10 mouse cellular contexts compared by ENCODE assay signal in the genomic region with DNA sequence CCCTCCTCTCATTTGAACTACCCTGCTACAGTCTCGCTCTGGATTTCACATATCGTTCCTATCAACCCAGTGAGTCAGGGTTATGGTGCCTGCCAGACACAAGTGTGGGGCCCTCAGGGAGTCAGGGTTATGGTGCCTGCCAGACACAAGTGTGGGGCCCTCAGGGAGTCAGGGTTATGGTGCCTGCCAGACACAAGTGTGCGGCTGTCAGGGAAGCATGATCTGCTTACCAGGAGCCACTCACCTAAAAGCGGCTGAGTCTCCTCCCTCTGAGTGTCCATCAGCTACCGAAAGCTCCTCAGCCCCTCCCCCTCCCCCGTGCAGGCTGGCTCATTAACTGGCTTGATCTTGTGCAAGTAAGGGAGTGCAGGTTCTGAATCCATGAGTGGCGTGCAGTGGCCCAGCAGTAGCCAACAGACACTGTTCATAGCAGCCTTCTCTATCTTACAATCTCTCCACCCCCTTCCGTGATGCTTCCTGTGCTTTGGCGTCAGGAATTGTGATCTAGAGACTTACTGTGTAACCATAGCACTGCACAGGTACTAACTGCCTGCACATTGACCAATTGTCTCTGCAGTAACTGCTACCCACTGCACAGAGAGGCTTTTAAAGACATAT. TPM values are rescaled to one million over a fixed set of nuclear protein-coding genes. Genes with fewer than 3 reads are reported as not detected.
DNase-seq lines count a peak whose midpoint lies in the region; ATAC-seq and TF ChIP-seq lines count a peak whose summit lies in the region.
"Had no signal": no experiment of that assay in that cellular context is flagged by ENCODE, and none has a peak within 500 bp of the region (broad histone marks: within the 10 kb centered on the region; RNA-seq: fewer than 3 reads in every experiment).

No protein-coding gene starts in this region.

- no peak overlapping the region for H3K4me2 ChIP-seq in heart, embryonic 11.5 days
- H3K4me2 ChIP-seq in hindbrain, embryonic 11.5 days (replicated peaks; ENCODE audit: low read depth, low read length), result no peak overlapping the region
- H3K4me2 ChIP-seq in midbrain, embryonic 14.5 days (ENCODE audit: low read length), result no peak overlapping the region

- no peaks in the 10 kb centered on the region for H3K4me1 ChIP-seq in heart, embryonic 11.5 days (ENCODE audit: control insufficient read depth, insufficient read depth, low read length)
- no peaks in the 10 kb centered on the region for H3K4me1 ChIP-seq in hindbrain, embryonic 11.5 days (replicated peaks; ENCODE audit: control insufficient read depth, insufficient read depth, low read length)
- H3K4me1 ChIP-seq in midbrain, embryonic 14.5 days (ENCODE audit: control insufficient read depth, insufficient read depth, low read length), result peaks cover 13% of the 10 kb centered on the region
- no peaks in the 10 kb centered on the region for H3K4me1 ChIP-seq in thymus, adult 2 months (replicated peaks; ENCODE audit: control insufficient read depth, insufficient read depth, low read length)

- H3K9me3 ChIP-seq in heart, embryonic 11.5 days (replicated peaks; ENCODE audit: control insufficient read depth, low read length), result no peaks in the 10 kb centered on the region
- H3K9me3 ChIP-seq in hindbrain, embryonic 11.5 days (ENCODE audit: control insufficient read depth, low read length), result no peaks in the 10 kb centered on the region
- H3K9me3 ChIP-seq in midbrain, embryonic 14.5 days (ENCODE audit: control insufficient read depth, low read length), result no peaks in the 10 kb centered on the region

- 48% methylated on average over 9 of the region's 9 CpGs for WGBS in heart, embryonic 11.5 days (ENCODE audit: insufficient replicate concordance)
- 63% methylated on average over 9 of the region's 9 CpGs for WGBS in hindbrain, embryonic 11.5 days
- 47% methylated on average over 9 of the region's 9 CpGs for WGBS in midbrain, embryonic 14.5 days
- WGBS in thymus, adult 2 months, result 71% methylated on average over 9 of the region's 9 CpGs

- DNase-seq in heart, adult 11 months, result no peak
- DNase-seq in Patski (ENCODE audit: low read depth, low spot score), result peak; percentile 28
- peak; percentile 29 for DNase-seq in hindbrain, embryonic 11.5 days (ENCODE audit: low spot score)
- DNase-seq in midbrain, embryonic 14.5 days, result peak; percentile 47
- no peak for DNase-seq in thymus, adult 2 months
- no peak for DNase-seq in spleen, postnatal 4 days (ENCODE audit: low spot score in 2 of 2)

- H3K27me3 ChIP-seq in heart, embryonic 11.5 days (ENCODE audit: control insufficient read depth, insufficient read depth, low read length), result no peaks in the 10 kb centered on the region
- no peaks in the 10 kb centered on the region for H3K27me3 ChIP-seq in Patski
- no peaks in the 10 kb centered on the region for H3K27me3 ChIP-seq in hindbrain, embryonic 11.5 days (ENCODE audit: control insufficient read depth, insufficient read depth, low read length)
- no peaks in the 10 kb centered on the region for H3K27me3 ChIP-seq in midbrain, embryonic 14.5 days (ENCODE audit: control insufficient read depth, insufficient read depth, low read length)
- no peaks in the 10 kb centered on the region for H3K27me3 ChIP-seq in thymus, adult 2 months (ENCODE audit: control insufficient read depth, insufficient read depth, low read length)

- in situ Hi-C loops in Patski (cut with MboI; ENCODE audit: low pct_unique_long_range_greater_than_20kb), result no loop called here

- no peaks in the 10 kb centered on the region for H3K36me3 ChIP-seq in heart, embryonic 11.5 days (ENCODE audit: control insufficient read depth, insufficient read depth, low read length)
- no peaks in the 10 kb centered on the region for H3K36me3 ChIP-seq in hindbrain, embryonic 11.5 days (ENCODE audit: control insufficient read depth, insufficient read depth, low read length)
- H3K36me3 ChIP-seq in midbrain, embryonic 14.5 days (ENCODE audit: control insufficient read depth, insufficient read depth, low read length), result 0 out of 2 replicates have a peak, but pooled peaks cover 3% of the 10 kb centered on the region
- H3K36me3 ChIP-seq in thymus, adult 2 months (ENCODE audit: control insufficient read depth, insufficient read depth, low read length), result no peaks in the 10 kb centered on the region

- no peak overlapping the region for H3K9ac ChIP-seq in heart, embryonic 11.5 days (ENCODE audit: low read depth, low read length)
- H3K9ac ChIP-seq in hindbrain, embryonic 11.5 days (ENCODE audit: low read depth, low read length), result no peak overlapping the region
- H3K9ac ChIP-seq in midbrain, embryonic 14.5 days (replicated peaks; ENCODE audit: low read length), result no peak overlapping the region

- no peak overlapping the region for H3K4me3 ChIP-seq in heart, embryonic 11.5 days (ENCODE audit: low read depth, low read length)
- no peak overlapping the region for H3K4me3 ChIP-seq in hindbrain, embryonic 11.5 days (ENCODE audit: low read depth, low read length)
- H3K4me3 ChIP-seq in midbrain, embryonic 14.5 days (replicated peaks; ENCODE audit: low read depth, low read length), result no peak overlapping the region
- no peak overlapping the region for H3K4me3 ChIP-seq in thymus, adult 2 months (ENCODE audit: control insufficient read depth, insufficient read depth, low read length)

- TF ChIP-seq POLR2A in thymus, adult 2 months (IDR thresholded peaks at IDR 0.05; ENCODE audit: control insufficient read depth, extremely low read depth, insufficient read depth, low read length, poor library complexity), result no peak

- CTCF ChIA-PET in Patski (lab: Charles Lee), result no interaction called here

- no peak for TF ChIP-seq CTCF in Patski (IDR thresholded peaks at IDR 0.05)
- TF ChIP-seq CTCF in thymus, adult 2 months (IDR thresholded peaks at IDR 0.05; ENCODE audit: borderline replicate concordance, control insufficient read depth, extremely low read depth, insufficient read depth, low read length, poor library complexity), result no peak

- ATAC-seq in heart, embryonic 11.5 days (replicated peaks; ENCODE audit: insufficient number of reproducible peaks, low FRiP score, low TSS enrichment), result 0 out of 2 replicates have a peak, but pooled peaks have one; percentile 26
- ATAC-seq in Patski, result no peak
- peak; percentile 56; the same call in 1 of the 2 replicates for ATAC-seq in hindbrain, embryonic 11.5 days (ENCODE audit: low FRiP score)
- ATAC-seq in midbrain, embryonic 14.5 days (ENCODE audit: low FRiP score, low TSS enrichment), result peak; percentile 75
- ATAC-seq in activated CD4-positive, CD25-positive, alpha-beta regulatory T cell, adult 4 months, result no peak

- POLR2A ChIA-PET in Patski (lab: Charles Lee), result no interaction called here

- H3K27ac ChIP-seq in heart, embryonic 11.5 days (ENCODE audit: low read depth, low read length), result no peak overlapping the region
- no peak overlapping the region for H3K27ac ChIP-seq in hindbrain, embryonic 11.5 days (ENCODE audit: low read depth, low read length)
- peak overlapping the region; percentile 70 for H3K27ac ChIP-seq in midbrain, embryonic 14.5 days (replicated peaks; ENCODE audit: low read depth, low read length)
- no peak overlapping the region for H3K27ac ChIP-seq in thymus, adult 2 months (ENCODE audit: control insufficient read depth, insufficient read depth, low read length)

RNA-seq across cellular contexts. Expression of a gene that starts 50.3 kb away (rescaled TPM):
- 17.1 and 17.7 TPM in 2 replicates for polyA plus RNA-seq in heart, embryonic 11.5 days (2014; fragmentation: Nextera tagmentation; extraction: Ambion mirVana)
- 9.5 TPM for polyA plus RNA-seq in Patski (2021)
- 18.1 and 20.0 TPM in 2 replicates for polyA plus RNA-seq in hindbrain, embryonic 11.5 days (2014; fragmentation: Nextera tagmentation; extraction: Ambion mirVana)
- polyA plus RNA-seq in midbrain, embryonic 14.5 days (2014; fragmentation: Nextera tagmentation; extraction: Ambion mirVana), result 21.3 and 22.4 TPM in 2 replicates
- polyA plus RNA-seq in thymus, adult 2 months (2012; rRNA removed), result 0.34 and 0.61 TPM in 2 replicates
- under 1 TPM; 0.57 to 0.63 TPM for polyA plus RNA-seq in activated CD4-positive, CD25-positive, alpha-beta regulatory T cell, adult 4 months (2017; shearing (Covaris generic))

RNA-seq across cellular contexts. Expression of a gene that starts 60.0 kb away (rescaled TPM):
- not detected in 2 replicates for polyA plus RNA-seq in heart, embryonic 11.5 days (2014; fragmentation: Nextera tagmentation; extraction: Ambion mirVana)
- polyA plus RNA-seq in Patski (2021), result not detected
- not detected in 2 replicates for polyA plus RNA-seq in hindbrain, embryonic 11.5 days (2014; fragmentation: Nextera tagmentation; extraction: Ambion mirVana)
- not detected in 2 replicates for polyA plus RNA-seq in midbrain, embryonic 14.5 days (2014; fragmentation: Nextera tagmentation; extraction: Ambion mirVana)
- not detected in 2 replicates for polyA plus RNA-seq in thymus, adult 2 months (2012; rRNA removed)
- not detected for polyA plus RNA-seq in activated CD4-positive, CD25-positive, alpha-beta regulatory T cell, adult 4 months (2017; shearing (Covaris generic))
- polyA plus RNA-seq: frontal cortex, adult 2 months; stomach, embryonic 16.5 days had no signal

Comparison
In these comparisons a context has a peak if more than half of its experiments do, and no peak if none do; other contexts are left out.
1. ATAC-seq: peak in heart, embryonic 11.5 days (single experiment), hindbrain, embryonic 11.5 days (single experiment) and midbrain, embryonic 14.5 days (single experiment); none in Patski (single experiment) and activated CD4-positive, CD25-positive, alpha-beta regulatory T cell, adult 4 months (single experiment).
2. DNase-seq: peak in Patski (single experiment), hindbrain, embryonic 11.5 days (single experiment) and midbrain, embryonic 14.5 days (single experiment); none in heart, adult 11 months (single experiment), thymus, adult 2 months (single experiment) and spleen, postnatal 4 days (0 of 2).